In the genomic region with DNA sequence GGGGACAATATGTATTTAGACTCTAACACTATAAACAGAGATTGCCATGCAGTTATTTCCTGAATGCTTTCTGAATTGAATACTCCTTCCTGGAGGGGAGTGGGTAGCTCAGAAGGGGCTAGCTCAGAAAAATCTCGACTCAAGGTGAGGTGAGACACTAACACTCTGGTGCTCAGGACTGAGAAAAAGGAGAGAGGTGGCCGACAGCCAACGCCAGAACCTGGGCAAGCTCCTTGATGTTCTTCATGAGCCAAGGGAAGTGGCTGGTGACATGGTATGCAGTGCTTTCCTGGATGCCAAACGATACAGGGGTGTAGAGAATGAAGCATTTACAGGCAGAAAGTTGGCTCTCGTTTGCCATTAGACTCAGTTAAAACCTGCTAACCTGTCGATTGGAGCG, we compare ENCODE assay signal across 29 mouse cellular contexts. TPM values are rescaled to one million over a fixed set of nuclear protein-coding genes. Genes with fewer than 3 reads are reported as not detected.
A peak's percentile ranks its signal among the peaks of the same experiment; 100 is the strongest.
DNase-seq lines count a peak whose midpoint lies in the region; TF ChIP-seq lines count a peak whose summit lies in the region.
"Had no signal": no experiment of that assay in that cellular context is flagged by ENCODE, and none has a peak within 500 bp of the region (broad histone marks: within the 10 kb centered on the region; RNA-seq: fewer than 3 reads in every experiment).

No protein-coding gene starts in this region.

- 80% methylated on average over 7 of the region's 7 CpGs for WGBS in heart, adult 2 months

- H3K27me3 ChIP-seq in heart, adult 2 months (ENCODE audit: control insufficient read depth, insufficient read depth, low read length), result no peaks in the 10 kb centered on the region; the same call in 1 of the 2 replicates
- H3K27me3 ChIP-seq: embryonic facial prominence, embryonic 13.5 days; forebrain, embryonic 12.5 days; forebrain, embryonic 15.5 days; hindbrain, embryonic 13.5 days; intestine, embryonic 15.5 days; kidney, embryonic 15.5 days had no signal

- no peaks in the 10 kb centered on the region for H3K36me3 ChIP-seq in heart, adult 2 months (ENCODE audit: control insufficient read depth, insufficient read depth, low read length)
- H3K36me3 ChIP-seq: embryonic facial prominence, embryonic 10.5 days; embryonic facial prominence, embryonic 13.5 days; forebrain, embryonic 12.5 days; forebrain, embryonic 15.5 days; G1E; hindbrain, embryonic 10.5 days; hindbrain, embryonic 13.5 days; intestine, embryonic 15.5 days; kidney, embryonic 15.5 days had no signal

- intact Hi-C loops in heart, adult 2 months (cut with DNase I), result no loop called here
- intact Hi-C loops in heart, postnatal 10 days (cut with DNase I), result no loop called here

- TF ChIP-seq CTCF in heart, adult 2 months (IDR thresholded peaks at IDR 0.05), result no peak

- DNase-seq in cerebellum, adult 18-20 months, result peak; percentile 50 to 59
- DNase-seq in cerebellum, postnatal 4 days (ENCODE audit: low spot score in 2 of 2), result no peak
- DNase-seq in heart, adult 11 months, result peak; percentile 60
- DNase-seq in heart, adult 2 months, result no peak
- peak; percentile 71 to 75 for DNase-seq in cerebellum, postnatal 14 days
- no peak for DNase-seq in heart, postnatal 10 days
- no peak for DNase-seq in natural killer cell, adult 2 months (ENCODE audit: low spot score in 2 of 2)
- DNase-seq: adrenal gland, adult 2 months; adrenal gland, postnatal 14 days; B cell, adult 2 months; gastrocnemius, postnatal 25 days; heart, postnatal 36 days; kidney, adult 11 months; kidney, adult 8-10 months had no signal

- H3K4me3 ChIP-seq in heart, adult 2 months, result no peak overlapping the region
- H3K4me3 ChIP-seq: embryonic facial prominence, embryonic 10.5 days; embryonic facial prominence, embryonic 13.5 days; erythroblast, embryonic 14.5 days; forebrain, embryonic 12.5 days; forebrain, embryonic 15.5 days; hindbrain, embryonic 10.5 days; hindbrain, embryonic 13.5 days; intestine, embryonic 15.5 days; kidney, embryonic 15.5 days had no signal

- H3K9ac ChIP-seq in heart, adult 2 months (ENCODE audit: low read depth, low read length), result no peak overlapping the region
- H3K9ac ChIP-seq: embryonic facial prominence, embryonic 13.5 days; forebrain, embryonic 12.5 days; forebrain, embryonic 15.5 days; hindbrain, embryonic 13.5 days; intestine, embryonic 15.5 days; kidney, embryonic 15.5 days had no signal

- H3K79me2 ChIP-seq in heart, adult 2 months (replicated peaks; ENCODE audit: control insufficient read depth, insufficient read depth, low read length), result no peaks in the 10 kb centered on the region

- no peak for TF ChIP-seq EP300 in heart, adult 2 months (IDR thresholded peaks at IDR 0.05; ENCODE audit: insufficient read depth, low read depth, low read length)

- no peaks in the 10 kb centered on the region for H3K4me1 ChIP-seq in heart, adult 2 months (ENCODE audit: control insufficient read depth, insufficient read depth, low read length)
- H3K4me1 ChIP-seq: embryonic facial prominence, embryonic 10.5 days; forebrain, embryonic 12.5 days; hindbrain, embryonic 10.5 days; hindbrain, embryonic 13.5 days; intestine, embryonic 15.5 days; kidney, embryonic 15.5 days had no signal

- no peak for TF ChIP-seq POLR2A in heart, adult 2 months (IDR thresholded peaks at IDR 0.05; ENCODE audit: insufficient read depth, low read depth, low read length)

- H3K27ac ChIP-seq in heart, adult 2 months, result no peak overlapping the region
- H3K27ac ChIP-seq: embryonic facial prominence, embryonic 10.5 days; embryonic facial prominence, embryonic 13.5 days; forebrain, embryonic 12.5 days; forebrain, embryonic 15.5 days; hindbrain, embryonic 10.5 days; hindbrain, embryonic 13.5 days; intestine, embryonic 15.5 days; kidney, embryonic 15.5 days had no signal

RNA-seq across cellular contexts. Expression of gene Kcnj6, which starts 48.3 kb away (rescaled TPM):
- total RNA-seq in heart, adult 2 months (2021), result not detected
- not detected in 2 replicates for polyA plus RNA-seq in heart, adult 2 months (2012; rRNA removed)
- not detected for total RNA-seq in heart, postnatal 10 days (2021)
- total RNA-seq: CH12.LX; gastrocnemius, postnatal 25 days; heart, adult 8-10 months; heart, postnatal 36 days had no signal
- polyA plus RNA-seq: adrenal gland, adult 2 months; G1E; gonadal fat pad, adult 2 months; heart, postnatal 0 days; hindbrain, embryonic 10.5 days; kidney, embryonic 15.5 days; Patski had no signal

Comparison
In these comparisons a context has a peak if more than half of its experiments do, and no peak if none do; other contexts are left out.
1. DNase-seq: peak in cerebellum, adult 18-20 months (2 of 2), heart, adult 11 months (single experiment) and cerebellum, postnatal 14 days (2 of 2); none in cerebellum, postnatal 4 days (0 of 2), heart, adult 2 months (0 of 2), heart, postnatal 10 days (0 of 2) and natural killer cell, adult 2 months (0 of 2).